Mouse (Mus musculus): ENCODE results near the gene Gtf2ird2. TPM values are rescaled to one million over a fixed set of nuclear protein-coding genes. Genes with fewer than 3 reads are reported as not detected.

Gtf2ird2 gene
- polyA plus RNA-seq, 1 experiment from 2014 or later = 8.1 TPM

Other genes with a start within 250 kb of the Gtf2ird2 start
- gene Castor2, start 84.3 kb upstream of the Gtf2ird2 start, polyA plus RNA-seq (2015; fragmentation: Nextera tagmentation; extraction: Ambion mirVana) = 5.1 and 7.7 TPM in 2 replicates
- 33.1 and 34.6 TPM in 2 replicates for gene Rcc1l, start 7.2 kb upstream of the Gtf2ird2 start, polyA plus RNA-seq (2015; fragmentation: Nextera tagmentation; extraction: Ambion mirVana)
- 4.2 and 6.0 TPM in 2 replicates for gene Ncf1, start 45.6 kb downstream of the Gtf2ird2 start, polyA plus RNA-seq (2015; fragmentation: Nextera tagmentation; extraction: Ambion mirVana)
- gene Gtf2i, start 130.7 kb downstream of the Gtf2ird2 start, polyA plus RNA-seq (2015; fragmentation: Nextera tagmentation; extraction: Ambion mirVana) = 125 and 137 TPM in 2 replicates